Mouse (Mus musculus) myocyte (in vitro differentiated cells): ENCODE measurements around the gene Ctnnbl1.

Experiments
- CEBPB ChIP-seq: IDR thresholded peaks from 2 replicates; pipeline ENCODE4 v1.6.1; 2011; ENCODE audit warnings: mild to moderate bottlenecking, moderate library complexity; ENCODE audit not compliant: poor library complexity, insufficient read depth, severe bottlenecking
- POLR2A ChIP-seq: IDR thresholded peaks from one replicate; pipeline ENCODE4 v1.6.1; 2011; ENCODE audit warnings: low read depth, mild to moderate bottlenecking, control low read depth, moderate library complexity; ENCODE audit not compliant: insufficient read length
- POLR2AphosphoS2 ChIP-seq: IDR thresholded peaks from one replicate; pipeline ENCODE4 v1.6.1; 2011; ENCODE audit warnings: low read depth, control low read depth; ENCODE audit not compliant: insufficient read length
- SRF ChIP-seq: IDR thresholded peaks from one replicate; pipeline ENCODE4 v1.6.1; 2011; ENCODE audit warnings: low read depth; ENCODE audit not compliant: control insufficient read depth, insufficient read length
- TCF12 ChIP-seq: IDR thresholded peaks from one replicate; pipeline ENCODE4 v1.6.1; 2011; ENCODE audit warnings: mild to moderate bottlenecking, control low read depth; ENCODE audit not compliant: poor library complexity, insufficient read depth, severe bottlenecking

GRCm38 (mm10) chr2:157813121-157813520 is 75.9 kb downstream of the Ctnnbl1 start:
- TF ChIP-seq POLR2A (no peak), SRF (no peak), POLR2AphosphoS2 (no peak), TCF12 (no peak), CEBPB (no peak)
